Mouse (Mus musculus) retina, embryonic 14.5 days (tissue): Measurements from ENCODE around the gene Mnx1.

Experiments
- DNase-seq: peaks from one replicate; pipeline ENCODE4 v3.0.0-alpha.2; 2015; ENCODE audit warnings: low spot score

Mnx1 gene

GRCm38 (mm10) chr5:29478208-29479197, at the start of gene Mnx1:
Gene Mnx1 (minus strand): TSS chr5:29478470.
- DNase-seq, result peak; percentile 39

GRCm38 (mm10) chr5:29516432-29516831, 38.2 kb upstream of the Mnx1 start:
- no peak for DNase-seq

GRCm38 (mm10) chr5:29515888-29516287, 37.6 kb upstream of the Mnx1 start:
- DNase-seq, result no peak

- DNase-seq, result no peak
Measured at GRCm38 (mm10) chr5:29507013-29507412, 28.7 kb upstream of the Mnx1 start.

GRCm38 (mm10) chr5:29487321-29487720, 9.1 kb upstream of the Mnx1 start:
- no peak for DNase-seq

- no peak for DNase-seq
Measured at GRCm38 (mm10) chr5:29485941-29486320, 7.7 kb upstream of the Mnx1 start.

GRCm38 (mm10) chr5:29484965-29485940, 7.0 kb upstream of the Mnx1 start:
- peak; percentile 41 for DNase-seq

- no peak for DNase-seq
Measured at GRCm38 (mm10) chr5:29483801-29484200, 5.5 kb upstream of the Mnx1 start.

GRCm38 (mm10) chr5:29479198-29479593, 926 bp upstream of the Mnx1 start:
- DNase-seq, result peak; percentile 71

- no peak for DNase-seq
Measured at GRCm38 (mm10) chr5:29477474-29478207, 629 bp downstream of the Mnx1 start.

- DNase-seq, result no peak
Measured at GRCm38 (mm10) chr5:29476021-29476420, 2.2 kb downstream of the Mnx1 start.

- peak; percentile 31 for DNase-seq
Measured at GRCm38 (mm10) chr5:29475556-29475955, 2.7 kb downstream of the Mnx1 start.

- DNase-seq, result no peak
Measured at GRCm38 (mm10) chr5:29475041-29475440, 3.2 kb downstream of the Mnx1 start.

GRCm38 (mm10) chr5:29474246-29474960, 3.9 kb downstream of the Mnx1 start:
- DNase-seq, result no peak

- no peak for DNase-seq
Measured at GRCm38 (mm10) chr5:29473551-29474245, 4.6 kb downstream of the Mnx1 start.

GRCm38 (mm10) chr5:29471855-29472665, 6.2 kb downstream of the Mnx1 start:
- peak; percentile 41 for DNase-seq

GRCm38 (mm10) chr5:29471396-29471795, 6.9 kb downstream of the Mnx1 start:
- DNase-seq, result no peak

GRCm38 (mm10) chr5:29470851-29471394, 7.3 kb downstream of the Mnx1 start:
- DNase-seq, result no peak

- no peak for DNase-seq
Measured at GRCm38 (mm10) chr5:29470271-29470670, 8.0 kb downstream of the Mnx1 start.
